Mouse (Mus musculus): ENCODE data around the gene Mab21l1.

The Mab21l1 gene

DNA sequence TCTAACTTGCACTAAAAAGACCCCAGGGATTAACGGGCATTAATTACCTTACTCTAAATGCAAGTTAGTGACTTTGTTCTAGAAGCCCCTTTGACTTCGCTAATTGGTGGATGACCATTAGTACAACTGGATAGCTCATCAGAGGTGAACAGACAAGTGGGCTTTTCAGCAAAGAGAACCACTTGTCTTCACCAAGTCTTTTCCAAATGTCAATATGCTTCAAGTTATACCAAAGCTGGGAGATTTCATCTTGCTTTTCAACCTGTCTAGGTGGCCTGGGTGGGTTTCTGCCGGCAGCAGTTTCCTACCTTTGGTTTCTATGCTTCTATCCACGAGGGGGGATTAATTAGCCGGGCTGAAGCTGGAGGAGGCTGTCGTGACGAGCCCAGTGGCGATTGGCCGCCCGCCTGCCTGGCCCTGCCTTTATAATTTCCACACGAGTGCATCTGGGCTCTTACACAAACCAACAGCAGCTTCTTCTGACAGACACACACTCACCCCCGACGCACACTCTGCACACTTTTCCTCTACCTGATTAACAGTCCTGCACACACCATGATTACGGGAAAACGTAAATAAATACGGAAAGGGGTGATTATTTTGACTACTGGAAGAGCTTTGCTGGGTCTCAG lies at the start of gene Mab21l1:
Mab21l1 (plus strand) TSS at position 455 of the 632 bp plus-strand sequence.
- DNase-seq, result peak; percentile 36 to 58

DNA sequence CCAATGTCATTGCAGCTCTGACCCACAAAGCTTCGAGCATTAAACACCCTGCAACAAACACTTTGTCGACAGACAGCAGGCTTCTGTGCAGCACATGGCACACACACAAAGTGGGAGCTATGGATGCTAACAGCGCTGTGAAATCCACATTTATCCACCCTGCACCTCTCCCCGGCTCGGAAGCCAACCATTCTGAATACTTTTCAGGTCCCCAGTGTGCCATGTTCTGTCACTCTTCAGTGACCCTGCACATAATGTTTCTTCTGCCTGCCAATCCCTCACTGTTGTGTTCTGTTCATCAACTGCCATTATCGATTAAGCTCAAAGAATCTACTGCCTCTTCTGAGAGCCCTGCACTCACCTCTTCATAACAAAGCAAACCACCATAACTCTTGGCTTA lies 48.6 kb upstream of the Mab21l1 start:
- no peak for DNase-seq

DNA sequence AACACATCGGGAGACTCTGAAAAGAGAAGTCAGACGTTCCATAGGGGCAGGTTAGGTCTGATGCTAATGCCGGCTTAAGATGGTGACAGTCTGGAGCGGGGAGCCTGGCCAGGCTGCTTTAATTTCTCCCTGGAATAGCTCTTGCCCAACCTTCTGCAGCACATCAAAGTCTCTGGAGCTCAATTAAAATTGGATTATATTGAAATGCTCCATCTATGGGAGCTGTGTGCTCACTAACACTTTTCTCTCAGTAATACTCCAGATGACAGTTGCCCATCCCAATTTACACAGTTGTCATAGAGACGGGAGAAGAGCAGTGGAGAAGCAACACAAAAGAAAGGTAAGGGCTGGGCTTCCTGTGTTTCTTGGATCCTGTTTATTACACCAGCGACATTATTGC lies 40.9 kb upstream of the Mab21l1 start:
- no peak for DNase-seq

DNA sequence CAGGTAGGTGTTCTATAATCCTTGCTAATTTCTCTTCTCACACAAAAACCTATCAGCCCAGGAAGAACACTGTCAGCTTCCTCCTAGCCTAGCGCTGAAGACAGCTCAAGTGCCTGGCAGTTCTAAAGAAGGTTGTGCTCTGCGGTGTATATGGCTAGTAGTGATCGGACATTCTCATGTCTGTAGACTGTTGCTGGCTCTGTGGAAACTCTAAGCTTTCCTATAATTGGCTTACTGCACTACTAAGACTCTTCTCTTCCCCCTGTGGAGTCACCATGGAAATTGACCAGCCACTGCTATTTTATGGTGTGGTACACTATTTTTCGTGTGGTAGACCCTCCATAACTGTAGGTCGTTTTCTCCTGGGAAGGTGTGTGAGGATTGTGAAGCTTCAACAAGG lies 40.1 kb upstream of the Mab21l1 start:
- DNase-seq, result no peak

DNA sequence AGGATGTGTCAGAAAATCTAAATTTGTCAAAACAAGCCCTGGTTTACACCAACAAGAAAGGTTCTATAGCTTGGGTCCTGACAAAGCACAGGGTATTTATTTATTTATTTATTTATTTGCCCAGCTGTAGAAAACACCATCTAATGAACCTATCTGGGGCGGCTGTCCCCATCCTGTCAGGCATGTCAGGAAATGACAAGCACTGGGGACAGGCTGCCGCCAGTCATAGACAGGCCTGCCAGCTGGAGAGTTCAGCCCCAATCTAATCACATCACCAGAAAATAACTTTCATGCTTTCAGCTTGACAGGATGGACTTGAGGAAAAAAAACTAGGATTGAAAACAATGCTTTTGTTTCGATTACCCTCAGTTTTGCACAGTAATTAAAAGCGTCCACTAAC lies 39.7 kb upstream of the Mab21l1 start:
- DNase-seq, result no peak

DNA sequence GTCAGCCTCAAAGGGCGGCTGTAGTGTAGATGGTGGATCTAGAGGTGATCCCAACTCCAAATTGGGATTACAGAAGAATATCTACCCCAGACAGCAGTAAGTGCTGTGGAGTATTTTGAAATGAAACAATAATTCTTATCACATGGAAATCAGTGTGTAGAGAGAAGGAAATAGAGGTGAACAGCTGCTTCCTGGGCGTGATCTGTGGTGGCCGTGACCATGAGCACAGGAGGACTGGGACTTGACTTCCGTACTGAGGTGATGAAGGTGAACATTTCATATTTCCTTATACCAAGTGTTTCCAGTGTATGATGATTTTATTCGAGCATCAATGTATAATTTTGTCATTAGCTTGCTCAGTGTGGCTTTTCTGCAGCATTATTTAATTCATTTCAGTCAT lies 38.4 kb upstream of the Mab21l1 start:
- DNase-seq, result no peak

DNA sequence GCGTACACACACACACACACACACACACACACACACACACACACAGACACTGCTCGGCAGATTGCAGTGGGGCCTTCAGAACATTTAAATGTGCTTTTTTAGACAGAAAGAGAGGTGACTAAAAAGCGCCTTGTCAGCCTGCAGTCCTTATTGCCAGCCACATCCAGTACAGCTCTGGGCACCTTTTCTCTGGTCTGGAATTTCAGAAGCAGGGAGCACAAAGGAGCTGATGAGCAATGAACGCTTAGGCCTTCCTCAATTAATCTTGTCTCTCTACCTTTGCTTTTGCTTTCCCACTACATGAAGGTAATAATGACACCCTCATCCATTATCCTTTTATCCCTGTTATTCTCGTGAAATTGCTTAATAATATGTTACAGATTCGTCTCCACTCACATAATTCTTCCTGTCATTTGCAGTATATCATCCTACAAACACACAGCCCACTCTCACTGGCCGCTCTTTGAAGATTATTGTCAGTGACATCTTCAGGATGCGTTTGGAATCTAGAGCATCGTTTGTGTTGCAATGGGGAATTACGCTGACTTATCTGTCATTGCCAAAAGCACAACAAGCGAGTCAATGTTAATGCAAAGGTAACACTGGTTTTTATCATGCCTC lies 31.8 kb upstream of the Mab21l1 start:
- DNase-seq, result no peak

DNA sequence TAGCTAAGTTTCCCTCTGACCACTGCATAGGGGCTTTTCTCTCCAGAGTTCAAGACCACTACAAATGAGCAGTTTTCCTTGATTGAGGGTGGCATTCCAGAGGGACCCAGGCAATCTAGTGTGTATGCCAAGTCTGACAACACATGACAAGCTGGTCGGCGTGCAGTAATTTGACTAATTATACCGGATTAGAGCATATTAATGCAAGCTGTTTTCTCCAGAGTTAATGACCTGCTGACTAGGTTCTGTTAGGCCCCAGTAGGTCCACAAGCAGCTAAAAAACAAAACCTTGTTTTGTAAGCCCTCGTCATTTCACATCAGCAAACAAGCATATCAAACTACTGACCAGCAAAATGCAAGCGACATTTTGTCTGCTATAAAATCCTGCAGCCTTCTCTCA lies 30.9 kb upstream of the Mab21l1 start:
- no peak for DNase-seq

DNA sequence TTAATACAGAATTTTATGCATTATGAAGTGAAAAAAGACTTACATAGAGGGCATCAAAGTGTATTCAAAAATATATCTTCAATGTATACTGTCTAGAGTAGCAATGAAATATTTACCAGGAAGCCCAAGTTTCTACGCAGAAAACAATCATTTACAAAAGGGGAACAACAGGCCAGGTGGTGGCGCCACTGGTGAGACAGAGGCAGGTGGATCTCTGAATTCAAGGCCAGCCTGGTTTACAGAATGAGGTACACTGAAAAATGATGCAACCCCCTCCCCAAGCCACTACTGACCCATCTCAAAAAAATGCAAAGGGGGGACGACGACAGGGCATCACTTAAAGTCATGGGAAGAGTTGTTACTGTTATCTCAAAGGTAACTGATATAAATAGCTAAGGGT lies 29.8 kb upstream of the Mab21l1 start:
- peak in 1 of 2 experiments; percentile 10 for DNase-seq

DNA sequence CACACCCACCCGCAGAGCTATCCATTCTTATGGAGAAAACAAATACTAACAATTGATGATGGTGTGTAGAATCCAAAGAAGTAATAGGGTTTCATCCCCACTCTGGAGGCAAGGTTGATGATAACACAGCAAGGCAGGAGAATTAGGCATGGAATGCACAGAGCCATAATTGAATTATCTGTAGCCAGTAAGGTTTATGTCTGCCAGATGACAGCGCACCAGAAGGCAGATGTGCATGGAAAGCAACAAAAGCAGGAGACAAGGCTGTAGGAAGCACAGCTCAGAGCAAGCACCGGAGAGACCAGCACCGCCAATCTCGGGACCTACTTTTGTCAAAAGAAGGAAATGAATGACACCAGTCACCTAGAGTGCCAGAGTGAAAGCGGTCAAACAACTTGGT lies 28.4 kb upstream of the Mab21l1 start:
- DNase-seq, result no peak

DNA sequence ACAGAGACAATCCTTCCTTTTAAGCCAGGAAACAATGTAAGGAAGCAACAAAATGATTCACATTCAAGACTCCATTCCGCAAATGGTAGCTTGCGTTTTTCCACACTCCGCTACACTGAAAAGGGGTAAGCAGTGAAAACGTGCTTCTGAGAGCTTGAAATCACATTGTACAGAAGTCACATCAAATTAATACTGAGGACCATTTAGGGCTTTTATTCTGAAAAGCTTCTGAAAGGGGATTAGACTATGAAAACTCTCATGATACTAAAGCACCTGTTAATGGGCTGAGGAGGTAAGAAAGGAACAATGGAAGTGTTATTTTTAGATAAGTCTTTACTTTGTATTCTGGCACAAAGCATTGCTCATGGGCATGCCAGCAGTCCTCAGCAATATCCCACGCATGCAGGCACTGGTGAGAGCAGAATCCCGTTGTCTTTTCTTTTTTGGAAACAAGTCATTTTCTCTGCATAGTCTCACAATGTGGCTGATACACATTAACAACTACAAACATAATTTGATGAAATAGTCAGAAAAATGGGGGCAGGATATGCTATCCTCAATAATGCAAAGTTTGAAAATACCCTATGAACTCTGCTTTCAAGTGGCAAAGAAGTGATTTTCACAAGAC lies 27.2 kb upstream of the Mab21l1 start:
- DNase-seq, result no peak

DNA sequence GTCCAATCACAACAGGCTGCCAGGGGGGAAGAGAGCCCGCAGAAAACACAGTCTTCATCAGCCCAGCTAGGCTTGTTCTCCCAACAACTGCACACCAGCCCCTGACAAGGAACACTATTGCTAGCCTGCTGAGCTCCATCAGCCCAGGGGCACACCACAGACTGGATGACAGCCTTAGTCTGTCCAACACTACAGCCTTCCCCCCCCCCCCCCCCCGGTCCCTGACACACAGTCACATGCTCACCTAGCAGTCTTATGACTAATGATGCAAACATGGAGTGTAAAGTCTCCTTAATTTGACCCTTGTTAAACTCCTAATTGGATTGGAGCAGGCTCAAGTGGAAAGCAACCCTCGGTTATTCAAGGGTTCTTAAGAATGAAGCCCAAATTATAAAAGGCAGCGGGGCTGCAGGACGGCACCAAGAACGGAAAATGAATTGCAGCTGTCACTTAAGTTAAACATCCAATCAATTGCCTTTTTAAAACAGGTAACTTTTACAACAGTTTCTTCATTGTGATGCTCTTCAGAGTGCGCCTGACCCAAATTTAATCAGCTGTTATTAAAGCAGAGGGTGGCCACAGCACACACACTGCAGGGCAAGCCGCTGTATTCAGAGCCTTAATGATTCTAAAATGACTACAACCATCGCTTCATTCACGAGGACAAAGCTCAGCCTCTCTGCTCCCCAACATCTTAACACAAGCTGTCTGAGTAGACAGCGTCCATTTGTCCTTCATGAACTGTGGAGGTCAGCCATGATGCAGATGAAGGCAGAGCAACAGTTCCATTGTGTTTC lies 26.3 kb upstream of the Mab21l1 start:
- DNase-seq, result no peak

DNA sequence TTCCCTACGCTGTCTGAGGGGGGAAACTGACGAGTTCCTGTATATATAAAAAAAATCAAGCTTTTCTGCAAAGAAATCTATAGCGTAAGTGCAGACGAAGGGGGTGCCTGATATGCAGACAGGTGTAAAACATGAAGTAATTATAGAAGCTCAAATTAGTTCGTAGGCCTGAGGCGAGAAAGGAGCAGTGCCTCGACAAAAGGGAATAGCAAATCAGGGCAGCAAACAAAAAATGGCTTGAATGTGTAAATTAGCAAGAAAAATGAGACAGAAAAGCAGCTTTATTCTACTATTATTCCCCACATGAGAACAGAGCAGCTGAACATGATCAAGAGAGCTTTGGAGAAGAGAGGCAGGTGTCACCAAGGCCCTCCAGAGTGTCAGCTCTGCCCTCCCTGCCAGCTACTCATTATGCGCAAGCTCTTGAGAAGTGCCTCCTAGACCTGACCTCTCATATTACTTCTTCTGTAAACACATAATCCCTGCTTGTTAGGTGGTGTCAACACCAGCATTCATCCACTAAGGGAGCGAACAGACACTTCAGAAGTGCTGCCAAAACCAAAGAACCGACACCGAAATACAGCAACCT lies 25.6 kb upstream of the Mab21l1 start:
- no peak for DNase-seq

DNA sequence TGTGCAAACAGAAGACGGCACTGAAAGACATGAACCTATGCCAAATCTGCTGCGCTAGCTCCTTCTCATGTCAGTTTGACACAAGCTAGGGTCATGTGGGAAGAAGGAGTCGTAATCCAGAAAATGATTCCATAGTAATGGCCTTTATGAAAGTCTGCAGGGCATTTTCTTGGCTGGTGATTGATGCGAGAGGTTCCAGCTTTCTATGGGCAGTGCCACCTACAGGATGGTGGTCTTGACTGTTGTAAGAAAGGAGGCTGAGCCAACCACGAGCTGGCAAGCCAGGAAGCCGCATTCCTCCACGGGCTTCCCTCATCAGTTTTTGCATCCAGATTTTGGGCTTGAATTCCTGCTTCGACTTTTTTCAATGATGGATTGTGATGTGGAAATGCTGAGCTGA lies 24.0 kb upstream of the Mab21l1 start:
- DNase-seq, result peak in 1 of 2 experiments; percentile 12

DNA sequence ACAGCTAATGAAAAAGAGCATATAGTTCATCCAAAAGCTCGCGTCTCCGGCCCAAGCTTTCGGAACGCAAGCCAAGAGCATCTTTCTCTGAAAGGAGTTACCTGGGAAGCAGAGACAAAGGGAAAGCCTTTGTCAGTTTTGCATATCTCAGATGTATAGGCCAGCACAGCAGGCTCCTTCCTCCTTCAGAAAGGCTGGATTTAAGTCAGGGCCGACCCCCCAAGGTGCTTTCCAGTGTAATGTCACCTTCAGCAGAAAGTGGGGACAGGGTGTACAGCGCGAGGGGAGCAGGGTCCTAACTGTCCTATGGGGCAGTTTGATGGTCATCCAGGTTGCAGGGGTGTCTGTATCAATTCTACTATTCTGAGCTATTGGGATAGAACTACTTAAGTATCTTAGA lies 18.7 kb upstream of the Mab21l1 start:
- no peak for DNase-seq

DNA sequence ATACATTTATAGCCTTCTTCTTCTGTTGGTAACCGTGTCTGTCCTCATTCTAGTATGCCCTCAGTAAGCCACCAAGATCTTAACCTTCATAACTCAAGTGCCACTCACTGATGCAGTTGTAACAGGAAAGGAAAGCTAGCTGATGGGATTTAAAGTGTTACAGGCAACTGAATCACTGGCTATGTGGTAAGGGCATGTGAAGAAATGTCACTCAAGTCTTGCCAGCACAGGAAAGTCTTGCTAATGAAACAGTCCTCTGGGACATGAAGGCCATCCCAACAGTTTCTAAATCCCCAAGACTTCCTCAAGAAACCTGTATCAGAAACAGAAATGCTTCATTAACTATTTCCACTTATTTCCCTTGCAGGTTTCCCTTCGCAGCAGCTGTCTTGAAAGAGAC lies 13.7 kb upstream of the Mab21l1 start:
- DNase-seq, result no peak

DNA sequence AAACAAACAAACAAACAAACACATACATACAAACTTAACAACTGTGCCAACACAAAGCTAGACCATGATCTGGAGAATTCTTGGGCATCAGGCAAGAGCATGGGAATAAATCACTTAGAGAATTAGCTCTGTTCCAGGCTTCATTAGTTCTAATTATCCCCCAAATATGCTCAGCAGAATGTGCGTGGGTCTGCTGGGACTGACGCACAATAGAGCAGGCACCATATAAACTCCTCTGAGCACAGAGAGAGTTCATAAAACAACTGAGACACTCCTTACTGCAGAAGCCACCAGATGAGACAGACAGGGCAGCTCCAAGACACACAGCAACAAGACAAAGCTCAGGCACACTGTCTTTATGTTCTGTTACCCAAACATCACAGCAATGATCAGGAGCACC lies 13.0 kb upstream of the Mab21l1 start:
- no peak for DNase-seq

DNA sequence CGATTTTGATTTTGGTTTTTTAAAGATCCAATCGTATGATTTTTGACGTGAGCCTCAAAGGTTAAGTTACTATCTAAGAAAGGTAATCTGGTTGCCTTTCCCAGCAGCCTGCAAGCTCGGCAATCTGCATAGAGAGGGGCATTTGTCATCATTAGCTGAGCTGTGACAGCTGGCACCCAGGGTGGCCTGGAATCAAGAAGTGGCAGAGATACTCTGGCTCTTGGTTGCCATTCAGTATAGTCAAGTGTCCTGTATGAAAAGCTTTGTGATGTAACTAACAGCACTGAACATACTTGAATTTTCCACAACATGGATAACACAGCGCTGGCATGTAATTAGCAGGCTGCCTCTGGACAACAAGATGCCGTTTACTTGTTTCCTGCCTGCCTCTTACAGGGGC lies 8.1 kb upstream of the Mab21l1 start:
- no peak for DNase-seq

DNA sequence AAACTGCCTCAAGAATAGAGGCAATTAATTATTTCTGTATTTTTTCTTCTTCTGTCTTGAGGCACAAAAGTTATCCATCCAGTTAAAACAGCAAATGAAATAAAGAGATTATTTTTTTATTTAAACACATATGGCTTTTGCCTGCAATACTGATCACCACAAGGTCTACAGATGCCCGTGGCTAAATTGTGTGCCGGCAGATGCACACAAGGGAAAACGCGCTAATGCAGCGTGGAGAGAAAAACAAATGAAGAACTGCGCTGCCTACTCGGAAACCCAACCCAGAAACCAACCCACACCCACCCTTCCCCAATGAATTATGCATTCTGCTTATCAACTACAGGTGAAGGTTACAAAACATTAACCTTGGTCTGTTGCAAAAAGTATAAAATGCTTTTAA lies 7.1 kb upstream of the Mab21l1 start:
- DNase-seq, result no peak

DNA sequence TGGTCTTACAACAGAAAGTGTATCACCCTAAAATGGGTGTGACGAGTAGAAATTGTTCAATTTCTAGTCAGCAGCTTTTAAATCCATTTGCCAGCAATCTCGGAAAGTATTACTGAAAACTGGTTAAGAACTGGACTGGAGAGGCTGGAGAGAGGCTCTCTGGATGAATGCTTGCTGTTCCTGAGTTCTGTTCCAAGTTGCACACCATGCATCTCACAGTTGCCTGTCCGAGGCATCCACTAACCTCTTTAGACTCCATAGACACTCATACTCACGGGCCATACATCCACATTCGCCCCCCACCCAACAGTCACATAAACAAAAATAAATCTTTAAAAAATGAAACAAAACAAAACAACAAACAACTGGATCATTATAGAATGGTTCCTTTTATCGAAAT lies 6.6 kb upstream of the Mab21l1 start:
- no peak for DNase-seq

DNA sequence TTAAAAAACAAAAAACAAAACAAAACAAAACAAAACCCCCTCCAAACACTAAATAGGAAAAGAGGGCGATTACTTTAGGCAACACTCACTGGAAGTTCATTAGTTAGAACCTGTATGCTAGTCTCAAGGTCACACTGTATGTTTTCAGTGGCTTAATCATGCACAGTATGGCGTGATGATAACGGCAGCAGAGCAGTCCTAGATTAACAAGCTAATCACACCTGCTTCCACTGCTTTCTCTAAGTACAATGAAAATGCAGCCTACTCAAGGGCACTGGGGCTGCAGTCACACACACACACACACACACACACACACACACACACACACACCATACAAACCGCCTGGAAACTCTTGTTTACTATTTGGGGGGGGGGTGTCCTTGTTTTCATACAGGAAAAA lies 4.8 kb upstream of the Mab21l1 start:
- DNase-seq, result no peak

DNA sequence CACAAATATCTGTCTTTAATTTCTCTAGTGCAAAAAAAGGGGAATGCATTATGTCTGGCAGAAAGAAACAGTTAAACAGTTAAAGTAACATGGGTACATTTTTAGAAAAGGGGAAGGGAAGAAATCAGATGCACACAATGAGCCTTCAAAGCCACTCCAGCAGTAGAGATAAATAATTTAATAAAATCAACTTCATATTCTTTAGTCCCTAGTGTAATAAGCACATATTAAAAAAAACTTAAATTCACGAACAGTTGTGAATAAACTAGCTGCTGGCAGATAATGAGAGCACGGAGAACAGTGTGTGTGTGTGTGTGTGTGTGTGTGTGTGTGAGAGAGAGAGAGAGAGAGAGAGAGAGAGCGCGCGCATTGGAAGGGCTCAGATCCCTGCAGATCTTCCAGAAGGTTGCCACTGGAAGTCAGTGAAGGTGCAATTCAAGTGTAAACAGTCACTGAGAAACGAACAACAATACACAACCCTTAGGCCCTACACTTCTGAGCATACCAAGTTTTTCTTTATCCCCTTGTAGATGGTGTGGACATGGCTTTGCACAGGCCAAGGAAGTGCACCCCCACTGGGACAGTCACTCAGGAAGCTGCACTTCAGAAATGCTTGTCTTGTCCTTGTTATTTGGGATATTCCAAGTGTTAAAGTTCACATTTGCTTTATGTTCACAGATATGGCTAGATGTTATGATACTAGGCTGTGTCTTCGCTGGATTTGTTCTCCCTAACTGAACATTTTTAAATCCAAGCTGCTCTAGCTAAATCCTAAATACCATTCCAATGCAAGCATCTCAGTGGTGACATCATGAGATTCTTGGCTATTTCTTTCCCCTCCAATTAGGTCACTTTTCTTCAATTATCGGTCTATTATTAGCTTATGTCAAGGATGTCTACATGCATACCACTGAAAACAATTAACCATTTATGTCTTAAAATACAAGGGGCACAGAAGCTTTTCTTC lies 3.3 kb upstream of the Mab21l1 start:
- DNase-seq, result no peak

Data from kidney, postnatal 4 days (tissue).